Mouse (Mus musculus) lung, adult 2 months (tissue): ENCODE data around the gene Plg.

Source experiments
- CTCF ChIP-seq: fragments of 200-500 bp; IDR thresholded peaks from 2 replicates; pipeline ENCODE4 v1.5.1; 2011; ENCODE audit warnings: mild to moderate bottlenecking, low read length, control low read depth; ENCODE audit not compliant: insufficient read depth
- POLR2A ChIP-seq: fragments of 200-500 bp; IDR thresholded peaks from 2 replicates; pipeline ENCODE4 v1.6.1; 2011; ENCODE audit warnings: low read depth, mild to moderate bottlenecking, control low read depth, low read length, borderline replicate concordance; ENCODE audit errors: extremely low read depth

- TF ChIP-seq POLR2A = no peak
- TF ChIP-seq CTCF = no peak
Measured at GRCm38 (mm10) chr17:12343702-12344376, 34.6 kb upstream of the Plg start.
